Mouse (Mus musculus) liver, embryonic 16.5 days (tissue): ENCODE data around the gene Fem1a. TPM values are rescaled to one million over a fixed set of nuclear protein-coding genes. Genes with fewer than 3 reads are reported as not detected.

Experiments used
- ATAC-seq: fragments of 200-750 bp; cut with Nextera tagmentation; 2 replicates; pipeline ENCODE4 v1.8.0; 2017; ENCODE audit warnings: low read depth, mild to moderate bottlenecking, moderate number of reproducible peaks, moderate library complexity
- H3K27ac ChIP-seq: fragments of 300-500 bp; sonication (generic); 2 replicates; pipeline ENCODE4 v1.5.1; 2014; ENCODE audit warnings: mild to moderate bottlenecking, low read length
- H3K27me3 ChIP-seq: fragments of 300-500 bp; sonication (generic); 2 replicates; pipeline ENCODE4 v1.6.1; 2014; ENCODE audit warnings: low read depth, low read length, mixed read lengths; ENCODE audit not compliant: control insufficient read depth, insufficient read depth
- H3K36me3 ChIP-seq: fragments of 300-500 bp; sonication (generic); 2 replicates; pipeline ENCODE4 v1.6.1; 2014; ENCODE audit warnings: mild to moderate bottlenecking; ENCODE audit not compliant: control insufficient read depth, insufficient read depth
- H3K4me1 ChIP-seq: fragments of 300-500 bp; sonication (generic); 2 replicates; pipeline ENCODE4 v1.6.1; 2014; ENCODE audit warnings: low read depth, low read length, mixed read lengths; ENCODE audit not compliant: control insufficient read depth
- H3K4me2 ChIP-seq: fragments of 300-500 bp; sonication (generic); 2 replicates; pipeline ENCODE4 v1.6.1; 2014; ENCODE audit warnings: low read depth, low read length, mixed read lengths
- H3K4me3 ChIP-seq: fragments of 300-500 bp; sonication (generic); 2 replicates; pipeline ENCODE4 v1.5.1; 2014; ENCODE audit warnings: low read depth, mild to moderate bottlenecking, low read length
- H3K9ac ChIP-seq: fragments of 300-500 bp; sonication (generic); 2 replicates; pipeline ENCODE4 v1.6.1; 2014; ENCODE audit warnings: low read depth, low read length
- H3K9me3 ChIP-seq: fragments of 300-500 bp; sonication (generic); replicated peaks from 2 replicates; pipeline ENCODE4 v1.6.1; 2016; ENCODE audit warnings: low read length; ENCODE audit not compliant: control insufficient read depth
- WGBS: fragments of 180-500 bp; shearing (Covaris S2); extraction: QIAGEN DNeasy Blood & Tissue Kit; methylation state at CpG from one replicate; pipeline ENCODE4 v1.1.7; 2014; ENCODE audit not compliant: insufficient replicate concordance; 5-methylcytosine and 5-hydroxymethylcytosine counted together
- polyA plus RNA-seq: library from polyadenylated mRNA; unstranded; fragments of >200 nt; fragmentation: Nextera tagmentation; extraction: Ambion mirVana; gene quantifications from 2 replicates; pipeline ENCODE4 v1.2.1, GENCODE M21; 2015

Gene Fem1a
- polyA plus RNA-seq, 1 experiment from 2014 or later: 5.7 TPM

- WGBS: 77% methylated on average over 1 of the region's 1 CpGs
- no peak for ATAC-seq
Measured at GRCm38 (mm10) chr17:56298238-56298637, 41.6 kb downstream of the Fem1a start.

GRCm38 (mm10) chr17:56300186-56300585 is 43.6 kb downstream of the Fem1a start, which contains the start of gene Arrdc5:
Gene Arrdc5 (minus strand): TSS chr17:56300286.
- Histone ChIP-seq H3K4me1 (peaks cover 18% of the 10 kb centered on the region), H3K9me3 (no peaks in the 10 kb centered on the region), H3K36me3 (0 out of 2 replicates have a peak, but pooled peaks cover 2% of the 10 kb centered on the region), H3K4me3 (no peak within 1 kb of the TSS), H3K4me2 (no peak within 1 kb of the TSS), H3K27me3 (no peaks in the 10 kb centered on the region), H3K27ac (no peak within 1 kb of the TSS), H3K9ac (no peak within 1 kb of the TSS)
- WGBS: 78% methylated on average over 9 of the region's 9 CpGs
- ATAC-seq: no peak

More at GRCm38 (mm10) chr17:56298238-56298637, 41.6 kb downstream of the Fem1a start:
- Histone ChIP-seq H3K4me2 (no peak overlapping the region), H3K27ac (no peak overlapping the region), H3K9me3 (no peaks in the 10 kb centered on the region), H3K4me1 (peaks cover 12% of the 10 kb centered on the region), H3K4me3 (no peak overlapping the region), H3K36me3 (no peaks in the 10 kb centered on the region), H3K27me3 (no peaks in the 10 kb centered on the region), H3K9ac (no peak overlapping the region)

GRCm38 (mm10) chr17:56302363-56302996 is 45.9 kb downstream of the Fem1a start:
- Histone ChIP-seq H3K4me3 (peak overlapping the region; percentile 81), H3K9ac (peak overlapping the region; percentile 63), H3K4me2 (peak overlapping the region; percentile 99), H3K9me3 (no peaks in the 10 kb centered on the region), H3K4me1 (peaks cover 35% of the 10 kb centered on the region), H3K27ac (peak overlapping the region; percentile 90), H3K36me3 (peaks cover 6% of the 10 kb centered on the region; the same call in 1 of the 2 replicates), H3K27me3 (no peaks in the 10 kb centered on the region)
- ATAC-seq: peak; percentile 4; the same call in 1 of the 2 replicates
- WGBS: 41% methylated on average over 13 of the region's 13 CpGs

- peak within 1 kb of the TSS; percentile 81 for H3K4me3 ChIP-seq
- H3K36me3 ChIP-seq: peaks cover 14% of the 10 kb centered on the region
- peak within 1 kb of the TSS; percentile 78 for H3K9ac ChIP-seq
- H3K9me3 ChIP-seq: no peaks in the 10 kb centered on the region
- WGBS: under 1% methylated on average over 43 of the region's 43 CpGs
- H3K4me1 ChIP-seq: peaks cover 35% of the 10 kb centered on the region
- peak within 1 kb of the TSS; percentile 90 for H3K27ac ChIP-seq
- no peaks in the 10 kb centered on the region for H3K27me3 ChIP-seq
- H3K4me2 ChIP-seq: peak within 1 kb of the TSS; percentile 99
- ATAC-seq: peak; percentile 86
Measured at GRCm38 (mm10) chr17:56303160-56303846, 46.7 kb downstream of the Fem1a start, which contains the start of gene Uhrf1. Gene Uhrf1 (plus strand): TSS chr17:56303321.

- peak overlapping the region; percentile 99 for H3K4me2 ChIP-seq
- H3K4me1 ChIP-seq: peaks cover 35% of the 10 kb centered on the region
- H3K4me3 ChIP-seq: peak overlapping the region; percentile 81
- under 1% methylated on average over 68 of the region's 68 CpGs for WGBS
- H3K9me3 ChIP-seq: no peaks in the 10 kb centered on the region
- peaks cover 21% of the 10 kb centered on the region for H3K36me3 ChIP-seq
- H3K27me3 ChIP-seq: no peaks in the 10 kb centered on the region
- H3K9ac ChIP-seq: peak overlapping the region; percentile 78
- ATAC-seq: peak; percentile 90
- peak overlapping the region; percentile 88 for H3K27ac ChIP-seq
Measured at GRCm38 (mm10) chr17:56303847-56304586, 47.4 kb downstream of the Fem1a start.

- no peak for ATAC-seq
- Histone ChIP-seq H3K9ac (peak overlapping the region; percentile 74), H3K4me2 (peak overlapping the region; percentile 99), H3K4me3 (peak overlapping the region; percentile 81), H3K36me3 (peaks cover 28% of the 10 kb centered on the region), H3K27me3 (no peaks in the 10 kb centered on the region), H3K27ac (peak overlapping the region; percentile 67; the same call in 1 of the 2 replicates), H3K4me1 (peaks cover 35% of the 10 kb centered on the region), H3K9me3 (no peaks in the 10 kb centered on the region)
- WGBS: 11% methylated on average over 11 of the region's 11 CpGs
Measured at GRCm38 (mm10) chr17:56304718-56305117, 48.1 kb downstream of the Fem1a start.

- peak overlapping the region; percentile 81 for H3K4me3 ChIP-seq
- H3K27ac ChIP-seq: no peak overlapping the region
- no peaks in the 10 kb centered on the region for H3K27me3 ChIP-seq
- H3K9me3 ChIP-seq: no peaks in the 10 kb centered on the region
- peaks cover 31% of the 10 kb centered on the region for H3K36me3 ChIP-seq
- peak overlapping the region; percentile 74 for H3K9ac ChIP-seq
- peak overlapping the region; percentile 99 for H3K4me2 ChIP-seq
- ATAC-seq: no peak
- 46% methylated on average over 9 of the region's 9 CpGs for WGBS
- H3K4me1 ChIP-seq: peaks cover 35% of the 10 kb centered on the region
Measured at GRCm38 (mm10) chr17:56305156-56305555, 48.5 kb downstream of the Fem1a start.

- WGBS: 64% methylated on average over 8 of the region's 8 CpGs
Measured at GRCm38 (mm10) chr17:56305826-56306225, 49.2 kb downstream of the Fem1a start.

More at GRCm38 (mm10) chr17:56305826-56306225, 49.2 kb downstream of the Fem1a start:
- Histone ChIP-seq H3K4me1 (peaks cover 35% of the 10 kb centered on the region), H3K9me3 (no peaks in the 10 kb centered on the region), H3K4me2 (peak overlapping the region; percentile 99; the same call in 1 of the 2 replicates), H3K36me3 (peaks cover 38% of the 10 kb centered on the region), H3K27me3 (no peaks in the 10 kb centered on the region), H3K27ac (no peak overlapping the region), H3K4me3 (peak overlapping the region; percentile 81; the same call in 1 of the 2 replicates), H3K9ac (no peak overlapping the region; the same call in 1 of the 2 replicates)
- no peak for ATAC-seq
